Mouse (Mus musculus): ENCODE measurements around the gene Hnrnph3. TPM values are rescaled to one million over a fixed set of nuclear protein-coding genes. Genes with fewer than 3 reads are reported as not detected.

Hnrnph3 gene
- total and polyA plus RNA-seq, 3 experiments: 18.0 to 34.5 (median 33.5) TPM

DNA sequence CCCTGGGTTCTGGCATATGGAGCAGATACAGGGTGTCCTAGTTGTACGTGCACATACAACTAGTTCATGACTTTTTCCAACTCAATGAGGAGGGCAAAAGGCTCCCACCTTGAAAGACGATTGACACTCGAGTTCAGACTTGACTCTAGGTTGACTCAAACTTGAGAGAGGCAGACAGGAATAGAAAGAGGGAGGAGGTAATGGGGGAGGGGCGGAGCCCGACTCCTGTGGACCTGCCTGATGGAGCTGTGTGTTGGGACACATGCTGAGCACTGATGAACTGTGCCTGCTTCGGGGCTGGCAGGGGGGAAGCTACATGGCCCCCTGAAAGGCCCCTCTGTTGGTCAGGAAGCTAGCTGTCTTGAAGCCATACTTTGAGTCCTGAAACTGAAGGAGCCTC is 29.0 kb upstream of the Hnrnph3 start:
- WGBS: 54% methylated on average over 6 of the region's 6 CpGs
- Histone ChIP-seq H3K27ac (no peak overlapping the region), H3K27me3 (ENCODE audit: control insufficient read depth, insufficient read depth, low read length) (no peaks in the 10 kb centered on the region), H3K4me1 (ENCODE audit: control insufficient read depth, insufficient read depth, low read length) (peaks cover 2% of the 10 kb centered on the region; the same call in 1 of the 2 replicates), H3K79me2 (replicated peaks; ENCODE audit: control insufficient read depth, insufficient read depth, low read length) (no peaks in the 10 kb centered on the region), H3K9ac (ENCODE audit: low read depth, low read length) (no peak overlapping the region), H3K36me3 (ENCODE audit: control insufficient read depth, insufficient read depth, low read length) (no peaks in the 10 kb centered on the region), H3K4me3 (no peak overlapping the region)
- intact Hi-C loops (cut with DNase I): no loop called here
- no peak for TF ChIP-seq POLR2A (IDR thresholded peaks at IDR 0.05; ENCODE audit: insufficient read depth, low read depth, low read length)
- no peak for TF ChIP-seq CTCF (IDR thresholded peaks at IDR 0.05)
- TF ChIP-seq EP300 (IDR thresholded peaks at IDR 0.05; ENCODE audit: insufficient read depth, low read depth, low read length): no peak
- no peak for DNase-seq

DNA sequence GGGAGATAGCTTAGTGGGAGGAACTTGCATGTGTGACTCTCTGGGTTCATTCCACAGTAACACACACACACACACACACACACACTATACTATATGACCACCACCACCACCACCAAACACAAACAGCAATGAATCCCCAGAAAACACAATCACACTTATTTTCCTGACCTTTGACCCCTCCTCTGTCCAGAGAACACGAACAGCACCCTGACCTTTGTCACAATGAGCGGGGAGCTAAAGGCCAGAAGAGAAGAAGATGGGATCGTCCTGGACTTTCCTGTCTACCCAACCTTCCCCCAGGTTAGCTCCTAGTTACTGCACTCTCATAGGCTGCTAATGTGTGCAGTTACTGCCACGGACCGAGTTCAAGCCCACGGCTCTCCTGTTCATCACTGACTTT is 28.0 kb upstream of the Hnrnph3 start:
- TF ChIP-seq EP300 (IDR thresholded peaks at IDR 0.05; ENCODE audit: insufficient read depth, low read depth, low read length): no peak
- intact Hi-C loops (cut with DNase I): no loop called here
- H3K27me3 ChIP-seq (ENCODE audit: control insufficient read depth, insufficient read depth, low read length): no peaks in the 10 kb centered on the region

DNA sequence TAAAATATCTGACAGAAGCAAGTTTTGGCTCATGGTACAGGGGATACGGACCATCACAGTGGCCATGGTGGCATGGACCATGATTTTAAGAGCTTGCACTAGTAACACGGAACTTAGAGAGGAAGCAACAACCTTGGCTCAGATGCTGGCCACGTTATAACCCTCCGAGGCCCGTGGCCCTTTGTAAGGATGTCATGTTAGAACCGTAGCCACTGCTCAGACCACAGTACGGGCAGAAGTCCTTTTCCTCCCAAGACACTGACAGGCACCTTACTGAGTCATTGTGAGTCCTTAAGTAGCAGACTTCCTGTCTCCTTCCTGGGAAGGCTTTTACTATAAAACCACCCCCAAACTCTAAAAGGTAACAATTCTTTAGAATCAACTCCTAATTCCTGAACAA is 27.2 kb upstream of the Hnrnph3 start:
- Histone ChIP-seq H3K4me3 (no peak overlapping the region), H3K4me1 (ENCODE audit: control insufficient read depth, insufficient read depth, low read length) (no peaks in the 10 kb centered on the region), H3K36me3 (ENCODE audit: control insufficient read depth, insufficient read depth, low read length) (no peaks in the 10 kb centered on the region), H3K27ac (peak overlapping the region; percentile 21), H3K79me2 (replicated peaks; ENCODE audit: control insufficient read depth, insufficient read depth, low read length) (no peaks in the 10 kb centered on the region), H3K27me3 (ENCODE audit: control insufficient read depth, insufficient read depth, low read length) (no peaks in the 10 kb centered on the region), H3K9ac (ENCODE audit: low read depth, low read length) (no peak overlapping the region)
- TF ChIP-seq CTCF (IDR thresholded peaks at IDR 0.05): no peak
- DNase-seq: no peak
- WGBS: 56% methylated on average over 7 of the region's 7 CpGs
- intact Hi-C loops (cut with DNase I): no loop called here

More for the DNA sequence above, 28.0 kb upstream of the Hnrnph3 start:
- no peak for DNase-seq
- Histone ChIP-seq H3K9ac (ENCODE audit: low read depth, low read length) (no peak overlapping the region), H3K79me2 (replicated peaks; ENCODE audit: control insufficient read depth, insufficient read depth, low read length) (no peaks in the 10 kb centered on the region), H3K27ac (no peak overlapping the region), H3K4me1 (ENCODE audit: control insufficient read depth, insufficient read depth, low read length) (peaks cover 2% of the 10 kb centered on the region; the same call in 1 of the 2 replicates), H3K4me3 (no peak overlapping the region), H3K36me3 (ENCODE audit: control insufficient read depth, insufficient read depth, low read length) (no peaks in the 10 kb centered on the region)
- WGBS: 84% methylated on average over 6 of the region's 6 CpGs

GRCm38 (mm10) chr10:63049106-63049505 is 25.1 kb upstream of the Hnrnph3 start:
- no peaks in the 10 kb centered on the region for H3K27me3 ChIP-seq (ENCODE audit: control insufficient read depth, insufficient read depth, low read length)
- intact Hi-C loops (cut with DNase I): no loop called here
- H3K27ac ChIP-seq: peak overlapping the region; percentile 64
- DNase-seq: peak in 1 of 2 experiments; percentile 12
- H3K36me3 ChIP-seq (ENCODE audit: control insufficient read depth, insufficient read depth, low read length): no peaks in the 10 kb centered on the region
- H3K4me3 ChIP-seq: no peak overlapping the region
- H3K4me1 ChIP-seq (ENCODE audit: control insufficient read depth, insufficient read depth, low read length): no peaks in the 10 kb centered on the region
- TF ChIP-seq POLR2A (IDR thresholded peaks at IDR 0.05; ENCODE audit: insufficient read depth, low read depth, low read length) (no peak), EP300 (IDR thresholded peaks at IDR 0.05; ENCODE audit: insufficient read depth, low read depth, low read length) (no peak), CTCF (IDR thresholded peaks at IDR 0.05) (no peak)
- no peaks in the 10 kb centered on the region for H3K79me2 ChIP-seq (replicated peaks; ENCODE audit: control insufficient read depth, insufficient read depth, low read length)
- no peak overlapping the region for H3K9ac ChIP-seq (ENCODE audit: low read depth, low read length)
- 64% methylated on average over 2 of the region's 2 CpGs for WGBS

GRCm38 (mm10) chr10:63047751-63048150 is 23.7 kb upstream of the Hnrnph3 start:
- Histone ChIP-seq H3K9ac (ENCODE audit: low read depth, low read length) (no peak overlapping the region), H3K27ac (no peak overlapping the region), H3K36me3 (ENCODE audit: control insufficient read depth, insufficient read depth, low read length) (no peaks in the 10 kb centered on the region), H3K4me1 (ENCODE audit: control insufficient read depth, insufficient read depth, low read length) (no peaks in the 10 kb centered on the region), H3K79me2 (replicated peaks; ENCODE audit: control insufficient read depth, insufficient read depth, low read length) (no peaks in the 10 kb centered on the region), H3K4me3 (no peak overlapping the region), H3K27me3 (ENCODE audit: control insufficient read depth, insufficient read depth, low read length) (no peaks in the 10 kb centered on the region)
- TF ChIP-seq CTCF (IDR thresholded peaks at IDR 0.05) (no peak), EP300 (IDR thresholded peaks at IDR 0.05; ENCODE audit: insufficient read depth, low read depth, low read length) (no peak), POLR2A (IDR thresholded peaks at IDR 0.05; ENCODE audit: insufficient read depth, low read depth, low read length) (no peak)
- intact Hi-C loops (cut with DNase I): no loop called here
- WGBS: 85% methylated on average over 8 of the region's 8 CpGs
- DNase-seq: no peak

- no peak overlapping the region for H3K4me3 ChIP-seq
- no peaks in the 10 kb centered on the region for H3K36me3 ChIP-seq (ENCODE audit: control insufficient read depth, insufficient read depth, low read length)
- no peak for DNase-seq
- WGBS: 55% methylated on average over 3 of the region's 3 CpGs
- no peak overlapping the region for H3K9ac ChIP-seq (ENCODE audit: low read depth, low read length)
- H3K27me3 ChIP-seq (ENCODE audit: control insufficient read depth, insufficient read depth, low read length): no peaks in the 10 kb centered on the region
- intact Hi-C loops (cut with DNase I): loop anchor here (1.0 kb wide), 1 partner anchor 23 kb away; no protein-coding TSS in a partner anchor
- no peaks in the 10 kb centered on the region for H3K4me1 ChIP-seq (ENCODE audit: control insufficient read depth, insufficient read depth, low read length)
- no peaks in the 10 kb centered on the region for H3K79me2 ChIP-seq (replicated peaks; ENCODE audit: control insufficient read depth, insufficient read depth, low read length)
- peak; percentile 68 for TF ChIP-seq CTCF (IDR thresholded peaks at IDR 0.05)
- TF ChIP-seq EP300 (IDR thresholded peaks at IDR 0.05; ENCODE audit: insufficient read depth, low read depth, low read length): no peak
- no peak for TF ChIP-seq POLR2A (IDR thresholded peaks at IDR 0.05; ENCODE audit: insufficient read depth, low read depth, low read length)
- H3K27ac ChIP-seq: no peak overlapping the region
These were observed 19.1 kb upstream of the Hnrnph3 start for GRCm38 (mm10) chr10:63043154-63043553.

Data from heart, adult 2 months (tissue).